Mouse (Mus musculus): ENCODE results near the gene Zdhhc5.

DNA sequence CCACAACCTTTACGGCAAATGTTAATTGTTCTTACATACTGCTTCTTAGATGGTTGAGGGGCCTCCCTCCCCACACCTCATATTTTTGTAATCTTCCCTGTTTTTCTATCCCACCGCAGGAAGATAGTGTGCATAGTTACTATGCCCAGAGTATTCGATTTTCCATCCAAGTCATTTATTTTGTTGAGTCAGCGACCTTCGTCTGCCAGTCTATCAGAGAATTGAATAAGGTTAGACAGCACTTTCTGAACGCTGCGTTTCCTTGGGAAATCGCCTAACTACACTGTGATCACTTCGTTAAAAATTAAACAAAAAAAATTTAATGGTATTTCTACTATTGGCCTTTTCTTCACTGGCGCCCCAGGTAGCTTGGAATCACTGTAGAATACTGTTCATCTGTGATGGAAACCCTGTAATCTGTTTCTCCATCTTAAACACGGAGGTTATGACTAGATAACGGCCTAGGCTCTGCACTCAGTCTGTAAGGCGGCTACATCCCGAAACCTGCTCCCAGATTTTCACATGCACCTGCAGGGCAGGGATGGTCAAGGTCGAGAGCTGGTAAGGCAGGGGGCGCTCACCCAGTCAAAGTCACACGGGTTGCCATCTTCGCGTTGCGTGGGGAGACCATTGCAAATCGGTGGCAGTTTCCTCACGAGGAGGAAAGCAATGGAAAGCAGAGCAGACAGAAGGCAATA, 37.6 kb downstream of the Zdhhc5 start:
- peak; percentile 77 for TF ChIP-seq CTCF (IDR thresholded peaks at IDR 0.05; ENCODE audit: low read depth)
- no peak for TF ChIP-seq EP300 (IDR thresholded peaks at IDR 0.05; ENCODE audit: low read depth)
